Mouse (Mus musculus): ENCODE measurements at regions not wholly inside any gene's neighbourhood (a gene's known extent, or its start where the extent isn't known, plus 50 kb on each side); places are given as distances from the start of the nearest gene placed in this dataset.

- no peak for ATAC-seq (ENCODE audit: insufficient number of reproducible peaks, low FRiP score, low TSS enrichment)
These were observed 305.2 kb upstream of the Epha4 start for GRCm38 (mm10) chr1:77820101-77820500.

DNA sequence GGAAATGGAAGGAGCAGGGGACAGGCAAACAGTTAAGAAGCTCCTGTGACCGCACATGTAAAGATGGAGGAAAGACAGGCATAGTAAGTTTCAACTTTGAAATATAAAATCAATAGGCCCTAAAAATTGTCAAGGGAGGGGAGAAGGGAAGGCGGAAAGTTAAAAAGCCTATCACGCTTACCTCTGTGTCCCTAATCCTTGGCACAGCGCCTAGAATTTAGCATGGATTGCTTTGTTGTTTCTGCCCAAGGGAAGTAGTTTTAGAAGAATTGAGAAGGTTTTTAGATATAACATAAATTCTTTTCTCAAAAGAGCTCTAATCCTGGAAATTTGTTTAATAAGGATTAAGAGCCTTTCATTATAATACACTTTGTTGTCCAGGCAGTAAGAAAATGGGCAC is 300.6 kb upstream of the Epha4 start:
- ATAC-seq (ENCODE audit: insufficient number of reproducible peaks, low FRiP score, low TSS enrichment), result no peak

- ATAC-seq (ENCODE audit: insufficient number of reproducible peaks, low FRiP score, low TSS enrichment), result no peak
These were observed 296.7 kb upstream of the Epha4 start for GRCm38 (mm10) chr1:77811573-77811972.

DNA sequence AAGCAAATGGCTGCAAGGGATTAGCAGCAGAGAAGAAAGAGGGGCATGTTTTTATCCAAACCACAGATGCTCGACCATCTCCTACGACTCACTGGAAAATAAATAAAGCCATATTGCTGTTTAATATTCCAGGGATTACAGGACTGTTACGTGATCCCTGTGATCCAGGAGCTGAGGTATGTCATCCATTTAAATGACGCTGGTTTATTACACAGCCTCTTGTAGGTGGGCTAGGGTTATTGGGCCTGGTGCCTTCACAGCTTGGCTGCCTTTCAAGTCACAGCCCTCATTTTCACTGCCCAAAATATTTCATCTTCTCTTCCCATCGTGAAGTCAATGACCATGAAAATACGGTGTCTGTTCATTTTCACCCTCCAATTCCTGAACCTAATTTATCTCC is 276.1 kb upstream of the Epha4 start:
- ATAC-seq (ENCODE audit: insufficient number of reproducible peaks, low FRiP score, low TSS enrichment), result no peak

DNA sequence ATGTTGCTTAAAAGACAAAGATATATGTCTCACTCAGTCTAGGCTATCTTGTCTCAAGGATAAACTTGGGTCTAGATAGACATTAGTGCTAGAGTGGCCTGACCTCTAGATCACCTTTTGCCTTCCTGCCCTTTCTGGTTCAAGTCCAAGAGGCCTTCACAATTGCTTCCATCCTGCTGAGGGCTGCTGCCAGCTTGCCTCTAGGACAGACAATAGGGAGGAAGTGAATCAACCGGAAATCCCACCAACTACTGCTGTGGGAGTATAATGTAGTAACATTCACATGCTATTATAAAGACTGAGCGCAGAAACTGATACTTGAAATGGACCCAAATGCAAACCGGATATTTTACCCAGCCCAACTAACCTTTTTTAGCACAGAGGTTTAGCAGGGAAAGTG is 239.4 kb upstream of the Epha4 start:
- ATAC-seq (ENCODE audit: insufficient number of reproducible peaks, low FRiP score, low TSS enrichment), result no peak

DNA sequence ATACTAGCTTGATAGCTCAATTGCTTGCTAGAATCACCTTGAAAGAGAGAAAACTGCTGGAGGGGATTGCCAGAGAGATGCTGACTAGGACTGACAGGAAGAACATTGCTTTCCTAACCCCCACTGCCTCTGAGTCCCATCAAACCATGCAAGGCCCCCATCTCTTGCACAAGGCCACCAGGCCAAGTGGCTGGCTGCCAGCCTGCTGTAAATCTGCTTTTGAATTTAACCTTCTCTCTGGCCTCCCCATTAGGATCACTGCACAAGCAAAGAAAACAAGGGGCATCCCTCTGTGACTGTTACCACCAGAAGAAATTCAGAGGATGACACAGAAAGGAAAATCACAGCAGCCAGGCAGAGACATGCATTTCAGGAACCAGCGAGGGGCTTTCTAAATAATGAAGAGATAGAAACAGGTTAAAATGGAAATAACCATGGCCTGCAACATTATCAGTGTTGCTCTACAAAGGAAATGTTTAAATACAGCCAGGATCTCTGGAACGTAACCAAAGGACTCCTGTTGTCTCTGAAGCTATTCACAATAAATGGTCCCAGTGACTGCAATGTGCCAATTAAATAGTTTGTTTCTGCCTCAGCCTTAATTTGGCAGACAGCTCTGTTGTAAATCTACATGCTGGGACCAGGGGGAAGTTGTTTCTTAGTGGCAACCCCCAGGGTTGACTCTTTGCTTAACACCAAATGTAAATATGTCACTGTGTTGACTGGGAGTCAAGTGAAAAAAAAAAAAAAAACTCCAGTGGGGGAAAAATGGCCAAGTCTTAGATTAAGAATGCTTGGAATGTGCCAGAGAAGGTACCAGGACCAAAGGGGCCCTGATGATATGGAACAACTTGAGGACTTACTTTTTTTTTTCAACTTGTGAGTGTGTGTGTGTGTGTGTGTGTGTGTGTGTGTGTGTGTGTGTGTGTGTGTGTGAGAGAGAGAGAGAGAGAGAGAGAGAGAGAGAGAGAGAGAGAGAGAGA is 233.9 kb upstream of the Epha4 start:
- ATAC-seq (ENCODE audit: insufficient number of reproducible peaks, low FRiP score, low TSS enrichment), result no peak

- no peak for ATAC-seq (ENCODE audit: insufficient number of reproducible peaks, low FRiP score, low TSS enrichment)
These were observed 217.2 kb upstream of the Epha4 start for GRCm38 (mm10) chr1:77732099-77732498.

DNA sequence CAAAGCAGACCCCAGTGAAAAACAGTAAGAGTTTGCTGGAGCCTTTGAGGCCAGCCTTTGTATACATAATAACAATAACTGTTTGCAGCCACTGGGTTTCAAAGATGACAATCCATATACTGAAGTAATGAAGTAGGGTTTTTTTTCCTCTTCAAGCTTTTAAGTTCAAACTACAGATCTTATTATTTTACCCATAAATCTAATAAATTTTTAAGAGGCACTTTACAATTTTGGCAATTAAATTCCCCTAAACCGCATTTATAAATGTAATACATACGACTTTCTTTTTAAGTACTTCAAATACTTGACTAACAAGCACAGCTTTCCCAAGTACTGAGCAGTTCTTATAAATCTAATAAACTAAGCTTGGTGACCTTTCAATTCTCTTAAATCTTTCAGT is 212.7 kb upstream of the Epha4 start:
- ATAC-seq (ENCODE audit: insufficient number of reproducible peaks, low FRiP score, low TSS enrichment), result no peak

- no peak for ATAC-seq (ENCODE audit: insufficient number of reproducible peaks, low FRiP score, low TSS enrichment)
These were observed 208.4 kb upstream of the Epha4 start for GRCm38 (mm10) chr1:77723246-77723645.

DNA sequence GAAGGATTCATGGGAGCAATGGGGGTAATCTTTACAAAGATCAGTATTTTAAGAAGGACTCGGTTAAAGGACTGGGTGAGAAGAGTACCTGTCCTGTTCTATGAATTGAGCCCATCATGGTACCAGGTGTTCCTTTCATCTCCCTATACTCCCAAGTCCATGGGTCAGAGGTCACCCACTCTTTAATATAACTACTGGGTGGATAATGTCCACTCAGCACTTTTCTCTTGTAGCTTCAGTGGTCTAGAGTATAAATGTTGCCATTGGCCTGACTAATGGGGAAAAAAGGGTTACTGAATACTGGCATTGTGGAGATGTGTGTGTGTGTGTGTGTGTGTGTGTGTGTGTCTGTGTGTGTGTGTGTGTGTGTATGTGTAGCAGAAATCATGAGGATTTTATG is 206.0 kb upstream of the Epha4 start:
- ATAC-seq (ENCODE audit: insufficient number of reproducible peaks, low FRiP score, low TSS enrichment), result no peak

DNA sequence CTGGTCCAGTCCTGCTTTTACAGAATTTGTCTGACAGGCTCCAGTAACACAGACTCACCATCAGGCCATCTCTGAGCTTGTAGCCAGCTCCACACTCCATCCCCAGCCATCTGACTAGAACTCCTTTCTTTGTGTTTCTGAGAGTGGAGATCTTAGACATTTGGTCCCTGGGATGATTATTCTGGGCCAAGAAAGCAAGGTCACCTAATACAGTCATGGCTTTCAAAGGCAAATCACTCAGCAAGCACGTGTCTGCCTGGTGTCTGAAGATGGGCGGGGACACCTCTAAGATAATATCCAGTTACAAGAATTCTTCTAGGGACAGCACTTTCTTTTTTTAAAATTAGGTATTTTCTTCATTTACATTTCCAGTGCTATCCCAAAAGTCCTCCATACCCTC is 198.1 kb upstream of the Epha4 start:
- ATAC-seq (ENCODE audit: insufficient number of reproducible peaks, low FRiP score, low TSS enrichment), result no peak

DNA sequence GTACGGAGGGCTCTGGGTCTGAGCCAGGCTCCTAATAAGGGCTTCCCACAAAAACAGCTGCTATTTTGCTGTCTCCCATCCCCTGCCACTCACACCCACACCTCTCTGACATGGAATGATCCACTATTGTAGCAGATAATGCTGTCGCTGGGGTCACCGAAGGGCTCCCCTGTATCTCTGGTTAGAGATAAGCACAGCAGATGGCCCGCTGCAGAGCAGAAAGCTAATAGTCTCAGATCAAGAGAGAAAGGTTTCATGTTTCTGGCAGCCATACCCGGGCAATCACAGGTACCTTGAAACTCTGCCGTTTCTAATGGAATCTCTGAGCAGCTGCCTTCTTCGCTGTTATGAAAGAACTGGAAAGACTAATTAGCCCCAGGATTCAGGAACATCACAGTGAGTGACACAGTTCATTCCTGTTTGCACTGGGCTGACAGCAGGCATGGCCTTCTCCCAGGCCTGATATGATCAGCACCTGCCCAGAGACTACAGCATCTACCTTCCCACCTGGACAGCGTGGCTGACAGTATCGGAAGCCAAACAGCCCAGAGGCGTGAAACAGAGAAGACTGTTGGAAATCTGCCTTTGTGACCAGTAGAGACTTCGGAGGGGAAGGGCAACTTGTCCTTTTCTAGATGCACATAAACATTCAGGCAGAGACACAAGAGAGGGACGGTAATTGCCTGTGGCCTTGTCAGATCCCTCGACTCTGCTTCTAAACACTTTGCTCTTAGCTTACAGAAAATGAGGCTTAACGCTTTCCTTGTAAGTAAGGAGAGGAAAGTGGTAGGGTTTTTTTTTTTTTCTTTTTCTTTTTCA is 193.5 kb upstream of the Epha4 start:
- 0 out of 2 replicates have a peak, but pooled peaks have one; percentile 45 for ATAC-seq (ENCODE audit: insufficient number of reproducible peaks, low FRiP score, low TSS enrichment)

GRCm38 (mm10) chr1:77695228-77696018 is 180.5 kb upstream of the Epha4 start:
- no peak for ATAC-seq (ENCODE audit: insufficient number of reproducible peaks, low FRiP score, low TSS enrichment)

DNA sequence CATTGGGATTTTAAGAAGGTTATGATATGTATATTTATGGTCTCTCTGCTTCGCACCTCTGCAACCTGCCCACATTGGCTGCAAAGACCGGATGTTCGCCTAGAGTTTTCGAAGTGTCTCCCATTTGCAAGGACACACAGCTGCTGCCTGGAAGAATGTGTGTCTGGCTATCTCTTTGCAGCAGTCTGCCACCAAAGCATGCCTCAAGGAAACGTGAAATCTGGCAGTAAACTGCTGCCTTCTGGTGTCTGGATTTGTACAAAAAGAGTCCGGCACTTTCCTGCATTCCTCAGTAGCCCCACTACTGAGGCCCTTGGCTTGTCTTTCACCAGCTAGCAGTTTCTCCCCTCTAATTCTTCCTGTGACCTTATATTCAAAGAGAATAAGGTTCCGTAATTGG is 148.5 kb upstream of the Epha4 start:
- ATAC-seq (ENCODE audit: insufficient number of reproducible peaks, low FRiP score, low TSS enrichment), result no peak

- ATAC-seq (ENCODE audit: insufficient number of reproducible peaks, low FRiP score, low TSS enrichment), result no peak
These were observed 145.5 kb upstream of the Epha4 start for GRCm38 (mm10) chr1:77660436-77660835.

GRCm38 (mm10) chr1:77637025-77637424 is 122.1 kb upstream of the Epha4 start:
- no peak for ATAC-seq (ENCODE audit: insufficient number of reproducible peaks, low FRiP score, low TSS enrichment)

DNA sequence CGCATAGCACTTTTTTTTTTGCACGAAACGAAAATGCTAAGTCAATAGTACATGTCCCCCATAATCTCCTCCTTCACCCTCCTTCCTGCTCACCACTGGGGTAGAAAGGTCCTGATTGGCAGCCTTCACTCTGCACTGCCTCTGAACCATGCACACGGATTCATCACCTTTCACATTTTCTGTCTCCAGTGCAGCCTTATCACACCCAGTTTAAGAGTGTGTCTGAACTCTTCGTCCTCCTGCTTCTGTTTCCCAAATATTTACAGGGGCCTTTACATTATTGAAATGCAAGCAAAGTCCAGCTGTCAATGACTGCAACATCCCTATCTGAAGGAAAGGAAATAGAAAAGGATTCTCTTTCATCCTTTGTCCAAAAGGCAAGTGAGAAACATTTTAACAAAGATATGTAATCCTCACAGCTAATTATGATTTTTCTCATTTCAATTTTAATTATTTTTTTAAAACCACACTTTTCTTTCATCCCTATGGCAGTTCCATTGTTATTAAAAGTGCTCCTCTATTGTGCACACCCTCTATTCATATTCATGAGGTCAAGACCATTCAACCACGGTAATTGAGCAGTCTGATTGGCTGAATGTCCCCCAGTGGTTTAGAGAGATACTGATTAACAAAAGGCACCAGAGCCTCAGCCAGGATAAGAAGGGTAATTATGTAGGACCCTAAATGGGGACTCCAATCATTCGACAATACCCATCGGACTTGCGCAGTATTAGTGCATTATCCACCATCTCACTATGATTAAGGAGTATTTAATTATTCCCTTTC is 114.8 kb upstream of the Epha4 start:
- ATAC-seq (ENCODE audit: insufficient number of reproducible peaks, low FRiP score, low TSS enrichment), result no peak

- ATAC-seq (ENCODE audit: insufficient number of reproducible peaks, low FRiP score, low TSS enrichment), result no peak
These were observed 114.0 kb upstream of the Epha4 start for GRCm38 (mm10) chr1:77628861-77629260.

DNA sequence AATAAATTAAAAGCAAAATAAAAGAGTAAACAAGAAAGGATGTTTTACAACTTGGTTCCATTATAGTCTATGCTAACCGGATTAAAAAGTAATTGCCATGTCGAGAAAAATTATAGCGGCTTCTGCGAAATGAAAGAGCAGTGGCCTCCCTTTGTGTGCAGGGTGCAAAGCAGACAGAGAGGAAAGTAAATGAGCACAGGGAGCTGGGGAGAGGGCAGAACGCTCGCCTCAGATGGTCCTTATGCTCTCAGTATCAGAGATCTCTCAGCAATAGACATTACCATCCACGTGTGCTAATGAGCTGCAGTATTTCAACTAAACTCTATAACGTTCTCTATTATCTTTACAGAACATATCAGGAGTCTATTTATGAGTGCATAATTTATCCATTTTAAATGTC is 102.6 kb upstream of the Epha4 start:
- no peak for ATAC-seq (ENCODE audit: insufficient number of reproducible peaks, low FRiP score, low TSS enrichment)

DNA sequence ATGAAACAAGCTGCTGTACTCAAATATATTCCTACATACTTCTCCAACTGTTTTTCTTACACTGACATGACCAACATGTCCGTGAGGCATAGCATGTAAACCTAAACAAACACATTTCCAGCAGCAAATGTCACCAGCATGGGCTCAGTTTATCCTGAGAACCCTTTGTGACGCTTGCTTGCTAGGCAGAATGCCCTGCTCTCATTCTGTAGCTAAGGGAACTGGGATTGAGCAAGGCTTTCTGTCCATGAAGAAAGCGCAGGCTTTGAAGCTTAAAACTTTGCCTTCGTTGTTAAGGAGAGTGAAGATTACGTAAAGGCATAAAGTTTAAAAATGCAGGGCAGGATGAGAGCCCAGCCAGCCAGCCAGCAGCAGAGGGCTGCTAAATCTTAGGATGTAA is 85.6 kb upstream of the Epha4 start:
- no peak for ATAC-seq (ENCODE audit: insufficient number of reproducible peaks, low FRiP score, low TSS enrichment)
